Mouse (Mus musculus): ENCODE measurements around the gene Stfa2.
"Not testable (repeated sequence)": the region's sequence is repeated elsewhere in the genome, so short reads cannot be mapped to it uniquely, and the experiment has no call there.

Stfa2 gene

GRCm38 (mm10) chr16:36408357-36408756 is at the start of gene Stfa2:
Gene Stfa2 (minus strand): TSS chr16:36408457.
- no peak for DNase-seq (ENCODE audit: low spot score in 2 of 2)

GRCm38 (mm10) chr16:36455342-36455802 is 47.1 kb upstream of the Stfa2 start, which contains the start of gene Stfa3:
Gene Stfa3 (minus strand): TSS chr16:36455392.
- no peak for DNase-seq (ENCODE audit: low spot score in 2 of 2)

- not testable (repeated sequence) for DNase-seq (ENCODE audit: low spot score in 2 of 2)
These were observed 12.7 kb upstream of the Stfa2 start for GRCm38 (mm10) chr16:36420979-36421378.

GRCm38 (mm10) chr16:36389060-36389459 is 19.2 kb downstream of the Stfa2 start:
- no peak for DNase-seq (ENCODE audit: low spot score in 2 of 2)

GRCm38 (mm10) chr16:36367648-36368047 is 40.6 kb downstream of the Stfa2 start, which contains the start of gene BC100530:
Gene BC100530 (minus strand): TSS chr16:36367748.
- DNase-seq (ENCODE audit: low spot score in 2 of 2), result not testable (repeated sequence)

All from frontal cortex, postnatal 36 days (tissue).